Mouse (Mus musculus) testis, postnatal 14 days (tissue): ENCODE data around the gene Lfng.

Experiments used
- DNase-seq: peaks from one replicate; pipeline ENCODE4 v3.0.0; 2021; ENCODE audit warnings: low spot score

The Lfng gene

DNA sequence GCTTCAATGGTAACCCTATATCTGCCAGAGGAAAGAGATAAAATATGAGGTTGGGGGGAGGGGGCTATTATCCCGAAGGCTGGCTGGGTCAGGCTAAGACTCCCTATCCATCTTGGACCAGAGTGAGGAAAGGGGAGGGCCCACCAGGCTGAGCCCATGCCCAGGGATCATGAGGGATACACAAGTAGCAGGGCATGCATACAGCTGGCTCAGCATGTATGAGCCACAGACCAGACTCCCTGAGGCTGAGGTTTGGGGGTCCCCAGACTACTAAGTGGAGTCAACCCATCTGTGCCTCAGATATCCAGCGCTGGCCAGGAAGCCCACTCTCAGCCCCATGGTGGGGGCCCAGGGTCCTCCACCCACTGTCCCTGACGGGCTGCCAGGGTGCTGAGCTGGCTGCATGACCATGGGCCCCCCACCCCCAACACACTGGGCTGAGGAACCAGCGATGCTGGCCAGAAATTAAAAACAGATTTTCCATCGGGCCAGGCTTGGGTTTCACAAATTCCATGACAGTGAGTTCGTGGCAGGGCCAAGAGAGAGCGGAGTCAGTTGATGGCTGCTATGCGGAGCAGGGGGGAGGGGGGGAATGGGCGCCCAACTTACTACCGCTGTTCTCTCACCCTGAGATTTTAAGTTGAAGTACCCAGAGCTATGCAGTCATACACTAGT, 34.3 kb downstream of the Lfng start:
- DNase-seq: no peak

DNA sequence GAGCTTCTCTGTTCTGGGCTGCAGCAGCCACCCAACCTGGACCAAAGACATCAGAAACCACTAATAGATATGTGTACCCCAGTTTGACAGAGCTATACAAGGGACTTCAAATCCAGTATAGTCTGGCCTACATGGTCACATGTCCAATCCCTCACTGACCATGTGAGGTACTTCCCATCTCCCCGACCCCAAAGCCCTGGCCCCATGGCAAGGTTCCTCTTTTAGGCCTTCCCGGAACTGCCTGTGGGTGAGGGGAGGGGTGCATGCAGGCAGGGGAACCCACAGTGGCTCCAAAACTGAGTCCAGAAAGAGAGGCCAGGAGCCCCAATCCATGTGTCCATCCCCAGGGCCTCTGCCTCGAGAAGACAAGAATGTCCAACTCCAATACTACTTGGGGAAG, 35.0 kb downstream of the Lfng start:
- DNase-seq: no peak

DNA sequence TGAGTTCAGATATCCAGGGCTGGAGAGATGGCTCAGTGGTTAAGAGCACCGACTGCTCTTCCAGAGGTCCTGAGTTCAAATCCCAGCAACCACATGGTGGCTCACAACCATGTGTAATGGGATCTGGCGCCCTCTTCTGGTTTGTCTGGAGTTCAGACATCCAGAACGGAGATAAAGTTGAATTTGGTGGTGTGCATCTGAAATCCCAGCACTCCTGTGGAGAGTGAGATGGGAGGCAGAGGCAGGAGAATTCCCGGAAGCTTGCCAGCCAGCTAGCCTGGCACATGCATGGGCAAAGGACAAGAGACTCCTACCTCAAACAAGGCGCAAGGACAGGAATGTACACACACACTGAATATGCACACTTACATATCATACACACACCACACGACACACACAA, 37.1 kb downstream of the Lfng start:
- no peak for DNase-seq

DNA sequence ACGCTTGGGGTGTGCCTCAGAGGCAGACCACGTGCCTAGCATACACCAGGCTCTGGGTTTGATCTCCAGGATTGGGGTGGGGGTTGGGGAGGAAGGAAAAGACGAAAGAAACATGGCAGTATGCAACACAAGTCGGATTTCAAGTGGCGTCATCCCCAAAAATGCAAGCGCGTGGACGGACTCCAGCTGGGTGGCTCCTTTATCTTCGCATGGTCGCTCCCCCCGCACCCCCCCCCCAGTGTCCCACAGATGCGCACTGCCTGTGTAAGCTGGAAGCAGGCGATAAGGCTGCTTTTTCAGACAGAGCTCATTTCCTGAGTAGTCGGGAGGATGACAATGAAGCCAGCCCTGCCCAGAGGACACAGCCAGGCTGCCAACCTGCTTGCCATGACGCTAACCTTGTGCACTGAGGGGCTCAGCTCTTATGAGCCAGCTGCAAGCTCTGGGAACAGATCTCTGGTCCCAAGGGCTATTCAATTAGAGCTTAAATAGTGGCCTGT, 37.6 kb downstream of the Lfng start:
- DNase-seq: no peak

DNA sequence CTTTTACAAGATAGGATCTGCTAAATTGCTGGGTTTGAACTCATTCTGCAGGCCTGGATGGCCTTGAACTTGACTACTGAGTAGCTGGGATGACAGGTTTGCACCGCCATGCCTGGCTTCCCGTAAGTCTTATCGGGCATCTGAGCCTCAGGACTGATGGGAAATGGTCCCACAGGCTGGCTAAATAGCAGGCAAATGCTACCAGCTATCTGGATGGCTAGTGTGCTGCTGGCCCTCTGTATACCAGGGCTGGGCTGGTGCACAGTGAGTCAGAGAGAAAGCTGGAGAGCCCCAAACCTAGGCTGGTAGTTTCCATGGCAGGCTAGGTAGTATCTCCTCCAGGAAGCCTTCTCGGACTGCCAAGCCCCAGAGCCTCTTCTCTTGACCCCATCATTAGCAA, 38.3 kb downstream of the Lfng start:
- no peak for DNase-seq

DNA sequence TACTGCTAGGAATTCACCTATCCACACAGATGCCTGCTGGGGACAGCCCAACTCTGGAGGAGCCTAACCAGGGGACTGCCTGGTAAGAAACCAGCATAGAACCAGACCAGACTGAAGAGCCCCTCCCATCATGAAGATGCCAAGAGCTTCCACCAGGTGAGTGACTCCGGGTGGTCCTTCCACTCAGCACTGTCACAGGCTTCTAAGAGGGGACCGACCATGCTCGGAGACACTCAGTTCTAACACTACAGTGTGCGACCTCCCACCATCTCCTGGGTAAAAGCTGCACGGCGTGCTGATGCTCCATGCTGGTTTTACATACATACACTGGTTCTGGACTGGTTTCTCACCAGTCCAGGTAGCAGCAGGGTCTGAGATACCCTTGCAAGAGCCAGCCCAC, 39.1 kb downstream of the Lfng start:
- no peak for DNase-seq

DNA sequence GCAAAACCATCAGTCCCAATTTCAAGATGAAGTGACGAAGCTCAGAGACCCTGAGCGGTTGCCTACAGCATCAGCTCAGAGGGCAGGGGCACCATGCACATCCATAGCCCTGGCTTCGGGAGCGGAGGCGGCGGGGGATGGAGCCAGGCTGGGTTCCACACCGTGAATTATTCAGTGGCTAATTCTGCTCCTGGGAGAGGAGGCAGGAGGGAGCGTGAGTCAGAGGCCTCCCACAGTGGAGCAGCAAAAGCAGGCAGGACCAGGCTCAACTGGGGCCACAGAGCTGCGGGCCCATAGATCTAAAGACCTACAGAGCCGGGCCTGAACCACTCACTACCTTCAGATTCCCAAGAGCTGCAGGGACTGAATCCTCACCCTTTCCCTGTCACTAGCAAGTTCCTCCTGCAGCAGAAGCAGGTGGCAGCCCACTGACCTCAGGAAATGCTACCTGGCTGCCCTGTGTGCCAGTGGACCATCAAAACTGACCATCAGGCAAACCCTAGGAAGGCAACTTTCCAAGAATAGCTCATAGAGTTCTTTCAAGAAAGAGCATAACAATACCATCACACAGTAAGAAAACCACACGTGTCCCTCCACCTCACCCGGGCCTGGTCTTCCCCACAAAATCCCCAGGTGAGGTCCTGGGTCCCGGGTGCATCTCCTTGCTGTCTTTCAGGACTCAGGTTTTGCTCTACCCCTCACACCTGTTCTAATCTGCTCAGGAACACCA, 40.1 kb downstream of the Lfng start:
- no peak for DNase-seq

DNA sequence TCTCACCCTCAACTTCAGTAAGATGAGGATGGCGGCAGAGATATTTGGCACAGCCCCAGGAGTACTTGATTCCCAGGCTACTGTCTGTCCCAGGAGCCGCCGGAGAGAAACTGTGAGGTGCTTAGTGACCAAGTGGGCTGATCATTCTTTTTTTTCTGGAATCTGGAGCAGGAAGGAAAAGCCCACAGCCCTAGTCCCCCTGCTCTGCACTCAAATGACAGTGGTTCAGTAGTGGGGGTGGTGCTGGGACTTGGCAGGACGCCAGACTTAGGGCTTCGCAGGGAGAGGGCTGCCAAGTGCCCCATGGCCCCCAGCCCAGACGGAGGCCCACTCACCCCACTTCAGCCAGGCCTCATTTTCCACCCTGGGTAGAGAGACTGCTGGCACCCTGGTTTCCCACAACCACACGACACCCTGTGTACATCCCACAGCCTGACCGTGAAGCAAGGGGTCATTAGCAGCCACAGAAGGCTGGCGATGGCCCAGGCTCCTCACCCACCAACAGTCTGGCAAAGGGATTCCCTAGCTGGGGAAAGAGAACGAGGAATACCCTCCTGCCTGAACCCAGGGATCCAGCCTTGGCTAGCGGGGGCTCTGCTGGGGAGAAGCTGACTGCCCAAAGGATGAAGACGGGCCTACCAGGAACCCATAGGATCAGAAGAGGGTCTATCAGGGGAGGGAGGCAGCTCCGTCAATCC, 40.9 kb downstream of the Lfng start:
- DNase-seq: no peak

DNA sequence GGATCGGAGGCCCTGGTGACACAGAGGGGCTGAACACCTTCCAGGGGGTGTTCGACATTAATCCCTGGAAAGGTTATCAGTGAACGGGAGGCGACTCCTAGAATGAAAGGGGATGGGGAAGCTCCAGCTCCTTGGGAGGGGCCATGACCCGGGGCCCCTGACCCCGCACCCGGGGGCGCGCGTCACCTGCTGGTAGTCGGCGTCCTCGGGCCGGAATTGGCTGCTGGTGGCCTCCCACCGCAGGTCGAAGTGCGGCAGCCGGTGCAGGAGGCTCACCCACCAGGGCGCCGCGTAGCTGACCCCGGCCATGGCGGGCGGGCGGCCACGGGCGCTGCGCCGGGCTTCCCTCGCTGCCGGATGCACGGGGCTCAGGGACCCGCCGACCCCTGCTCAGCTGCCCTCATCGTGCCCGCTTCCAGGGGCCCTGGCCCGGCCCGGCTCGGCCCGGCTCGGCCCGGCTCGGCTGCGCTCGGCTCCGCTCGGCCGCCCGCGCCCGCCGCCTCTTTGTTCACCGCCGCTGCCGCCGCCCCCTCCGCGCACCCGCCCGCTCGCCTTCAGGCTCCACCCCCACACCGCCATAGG, 41.5 kb downstream of the Lfng start, which contains the start of gene Ttyh3:
TSS of gene Ttyh3 (minus strand) at position 513 of the 582 bp plus-strand sequence.
- DNase-seq: peak; percentile 55

DNA sequence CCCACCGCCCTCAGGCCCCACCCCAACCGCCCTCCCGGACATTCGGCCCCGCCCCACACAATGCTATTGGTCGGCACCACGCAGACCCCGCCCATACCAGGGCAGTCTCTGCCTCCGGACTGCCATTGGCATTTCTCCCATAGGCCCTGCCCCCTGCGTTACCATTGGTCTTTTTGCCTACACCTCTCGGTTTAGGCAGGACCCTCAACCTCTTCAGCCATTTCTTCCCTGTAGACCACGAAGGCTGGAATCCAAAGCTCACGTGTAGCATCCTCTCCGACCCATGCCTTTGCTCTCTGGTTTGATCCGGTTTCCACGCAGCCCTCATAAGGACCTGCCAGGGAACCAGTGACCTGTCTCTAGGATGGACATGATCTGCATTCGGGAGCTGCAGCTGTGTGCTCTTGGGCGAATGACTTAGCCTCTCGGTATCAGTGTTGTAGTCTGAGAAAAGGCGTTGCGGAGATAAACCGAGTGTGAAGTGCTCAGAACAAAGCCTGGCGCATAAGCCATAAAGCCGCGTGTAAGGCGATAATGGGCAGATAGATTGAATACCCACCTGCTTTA, 42.1 kb downstream of the Lfng start:
- DNase-seq: peak; percentile 98

DNA sequence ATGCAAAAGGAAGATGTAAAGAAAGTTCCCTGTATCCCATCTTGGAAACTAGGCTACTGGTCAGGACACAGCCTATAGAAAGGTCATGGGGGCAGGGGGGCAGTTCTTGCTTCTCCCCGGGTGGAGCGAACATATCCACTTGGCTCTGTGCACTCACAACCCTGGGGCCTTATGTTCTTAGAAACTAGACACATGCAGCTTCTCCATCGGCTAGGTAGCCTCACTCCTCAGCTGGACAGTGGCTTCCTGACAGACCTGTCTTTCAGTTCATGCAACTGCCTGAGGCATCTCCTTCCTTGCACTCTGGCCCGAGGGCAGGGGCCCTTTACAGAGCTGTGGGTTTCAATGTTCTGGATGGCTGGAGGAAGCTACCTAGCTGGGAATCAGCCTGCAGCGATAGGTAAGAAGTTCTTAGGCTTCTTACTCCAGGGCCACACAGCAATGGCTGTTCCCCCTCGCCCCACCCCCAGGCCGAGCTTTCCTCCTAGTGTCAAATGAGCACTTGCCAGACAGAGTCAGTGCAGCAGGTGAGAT, 42.8 kb downstream of the Lfng start:
- DNase-seq: no peak

DNA sequence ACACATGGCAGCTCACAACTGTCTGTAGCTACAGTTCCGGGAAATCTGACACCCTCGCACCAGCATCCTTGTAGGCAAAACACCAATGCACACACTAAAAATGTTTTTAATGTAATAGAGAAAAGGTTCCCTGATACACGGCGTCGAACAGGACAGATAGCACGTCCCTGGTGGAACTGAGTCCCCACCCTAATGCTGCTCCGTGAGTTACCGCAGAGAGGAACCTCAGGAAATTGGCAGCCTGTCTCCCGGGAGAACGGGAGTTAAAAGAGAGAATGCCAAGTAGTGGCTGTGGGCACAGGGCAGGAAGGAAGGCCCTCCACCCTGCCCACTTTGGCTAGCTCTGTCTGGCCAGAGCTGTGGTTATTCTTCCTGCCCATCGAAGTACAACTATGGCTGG, 44.1 kb downstream of the Lfng start:
- no peak for DNase-seq

DNA sequence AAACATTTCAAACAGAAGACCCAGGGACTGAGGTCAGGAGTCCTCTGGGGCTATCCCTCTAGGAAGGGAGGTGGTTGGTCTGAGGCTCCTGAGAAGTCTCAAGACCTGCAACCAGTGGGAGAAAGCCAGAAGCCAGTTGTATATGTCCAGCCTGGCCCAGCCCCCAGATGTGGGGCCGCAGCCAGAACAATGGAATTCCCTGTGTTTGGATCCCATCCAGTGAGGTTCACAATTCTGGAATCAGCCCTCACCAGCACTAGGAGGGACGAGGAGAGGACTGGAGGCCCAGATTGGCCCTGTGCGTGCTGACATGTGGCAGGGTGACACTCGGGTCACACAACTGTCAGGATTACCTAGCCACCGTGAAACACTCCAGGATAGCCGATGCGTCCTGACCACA, 45.5 kb downstream of the Lfng start:
- no peak for DNase-seq

DNA sequence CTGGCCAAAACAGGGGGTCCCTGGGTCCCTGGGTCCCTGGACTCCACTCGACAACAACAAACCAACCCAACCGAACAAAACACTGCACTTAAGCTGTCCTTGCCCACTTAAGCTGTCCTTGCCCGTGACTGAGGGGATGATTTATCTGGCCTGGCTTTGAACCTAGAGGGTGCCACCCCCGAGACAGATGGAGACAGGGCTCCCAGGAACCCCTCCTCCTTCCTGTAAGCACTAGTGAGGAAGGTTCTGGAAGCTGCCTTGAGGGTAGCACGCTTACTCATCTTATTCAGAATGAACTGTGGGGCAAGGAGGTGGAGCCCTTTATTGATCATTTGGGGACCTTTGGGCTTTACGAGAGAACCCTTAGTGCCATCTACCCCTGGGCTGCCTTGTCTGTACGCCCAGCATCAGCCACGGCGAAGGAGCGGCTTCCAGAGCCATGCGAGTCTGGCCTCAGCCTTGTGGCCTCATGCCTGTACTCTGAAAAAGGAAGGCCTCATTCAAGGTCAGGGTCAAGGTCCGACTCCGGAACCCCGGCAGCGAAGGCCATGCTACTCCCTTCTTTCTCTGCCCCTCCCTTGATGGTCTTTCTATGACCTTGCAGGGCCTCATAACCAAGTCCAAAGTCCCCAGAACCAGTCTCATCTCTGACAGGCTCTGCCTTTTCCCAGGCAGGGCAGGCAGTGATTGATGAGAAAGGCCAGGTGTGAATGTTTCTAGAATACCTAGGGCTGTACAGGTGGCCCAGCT, 47.2 kb downstream of the Lfng start:
- DNase-seq: peak; percentile 64

DNA sequence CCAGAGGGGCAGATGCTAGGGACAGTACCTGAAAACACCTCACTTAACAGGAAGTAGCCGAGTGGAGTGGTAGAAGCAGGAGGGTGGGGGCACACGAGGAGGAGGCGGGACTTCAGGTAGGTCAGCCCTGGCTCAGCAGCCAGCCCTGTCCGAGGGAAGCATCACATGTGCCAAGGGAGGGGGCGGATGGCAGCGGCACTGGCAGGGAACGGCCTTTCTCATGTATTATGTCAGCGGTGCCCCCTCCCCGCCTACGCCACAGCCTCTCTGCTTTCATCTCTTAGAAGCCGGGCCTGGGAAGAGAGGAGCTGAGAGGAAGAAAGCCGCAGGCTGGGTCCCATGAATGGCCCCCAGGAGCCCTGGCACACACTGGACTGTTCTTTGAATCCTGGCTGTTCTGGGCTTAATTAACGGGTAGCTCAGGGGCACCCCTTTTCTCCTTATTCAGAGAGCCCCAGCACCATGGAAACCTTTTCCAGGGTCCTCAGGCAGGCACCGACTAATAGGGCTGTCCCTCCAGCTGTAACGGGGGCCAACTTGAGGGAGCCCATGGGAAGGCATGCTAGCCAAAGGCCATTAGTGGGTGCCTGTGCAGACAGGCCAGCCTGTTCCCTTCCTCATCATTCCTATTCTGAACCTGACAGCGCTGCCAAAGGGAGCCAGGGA, 52.6 kb downstream of the Lfng start:
- DNase-seq: no peak

DNA sequence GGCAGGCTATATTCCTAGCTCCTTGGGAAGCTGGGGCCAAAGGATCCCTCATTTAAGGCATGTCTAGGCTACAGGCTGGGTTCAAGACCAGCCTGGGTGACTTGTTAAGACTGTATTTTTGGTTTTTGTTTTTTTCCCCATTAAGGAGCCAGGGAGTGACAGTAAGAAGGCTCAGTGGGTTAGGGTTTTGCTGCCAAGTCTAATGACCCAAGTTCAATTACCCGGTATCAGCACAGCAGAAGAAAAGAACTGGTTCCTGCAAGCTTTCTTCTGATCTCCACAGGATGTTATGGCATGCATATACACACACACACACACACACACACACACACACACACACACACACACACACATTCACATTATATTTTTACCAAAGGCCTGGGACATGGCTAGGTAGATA, 53.3 kb downstream of the Lfng start:
- DNase-seq: no peak

DNA sequence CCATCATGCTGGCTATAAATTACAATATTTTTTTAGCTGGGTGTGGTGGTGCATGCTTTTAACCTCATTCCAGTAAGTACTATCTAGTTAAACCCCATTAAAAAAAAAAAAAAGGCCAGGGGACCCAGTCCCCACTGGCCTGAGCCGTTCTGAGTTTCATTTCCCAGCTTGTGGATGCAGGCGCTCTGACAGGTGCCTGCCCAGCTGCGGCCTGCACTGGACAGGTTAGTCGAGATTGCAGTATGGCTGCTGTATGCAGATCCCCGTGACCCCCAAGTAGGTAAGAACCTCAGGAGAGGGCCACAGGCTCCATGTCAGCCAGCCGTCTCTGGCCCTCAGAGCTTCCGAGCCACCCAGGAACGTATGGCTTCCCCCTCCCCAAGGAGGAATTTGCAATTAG, 54.3 kb downstream of the Lfng start:
- no peak for DNase-seq

DNA sequence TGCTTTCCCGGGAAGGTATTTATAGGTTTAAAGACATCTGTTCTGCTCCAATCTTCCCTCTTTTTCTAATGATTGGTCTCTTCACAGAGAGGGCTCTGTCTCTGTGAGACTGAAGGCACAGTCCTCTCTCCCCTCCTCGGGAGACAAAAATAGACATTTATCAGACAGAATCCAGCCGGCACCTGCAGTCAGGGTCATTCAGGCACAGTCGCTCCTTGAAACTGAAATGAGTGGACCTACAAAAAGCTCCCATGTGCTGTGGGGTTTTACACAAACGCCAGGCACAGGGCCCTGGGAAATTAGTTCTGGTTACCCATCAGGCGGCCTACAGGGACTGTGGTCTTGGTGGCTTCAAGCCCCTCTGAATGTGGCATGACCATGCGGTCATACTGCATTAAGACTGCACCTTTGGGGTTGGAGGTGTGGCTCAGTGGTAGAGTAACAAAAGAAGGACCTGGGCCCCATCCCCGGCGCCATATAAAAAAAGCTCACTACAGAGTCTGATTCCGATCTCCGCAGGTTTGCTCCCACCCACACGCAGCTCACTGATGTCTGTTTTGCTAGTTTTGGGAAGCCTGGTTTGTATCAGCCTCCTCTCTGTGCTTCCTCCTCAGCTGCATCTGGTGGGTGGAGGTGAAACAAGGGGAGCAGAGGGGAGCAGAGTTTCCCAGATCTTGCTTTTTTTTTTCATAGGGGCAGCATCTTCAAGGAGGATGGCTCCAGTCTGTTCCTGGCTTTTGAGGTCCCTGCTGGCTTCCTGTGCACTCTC, 54.9 kb downstream of the Lfng start:
- DNase-seq: no peak

DNA sequence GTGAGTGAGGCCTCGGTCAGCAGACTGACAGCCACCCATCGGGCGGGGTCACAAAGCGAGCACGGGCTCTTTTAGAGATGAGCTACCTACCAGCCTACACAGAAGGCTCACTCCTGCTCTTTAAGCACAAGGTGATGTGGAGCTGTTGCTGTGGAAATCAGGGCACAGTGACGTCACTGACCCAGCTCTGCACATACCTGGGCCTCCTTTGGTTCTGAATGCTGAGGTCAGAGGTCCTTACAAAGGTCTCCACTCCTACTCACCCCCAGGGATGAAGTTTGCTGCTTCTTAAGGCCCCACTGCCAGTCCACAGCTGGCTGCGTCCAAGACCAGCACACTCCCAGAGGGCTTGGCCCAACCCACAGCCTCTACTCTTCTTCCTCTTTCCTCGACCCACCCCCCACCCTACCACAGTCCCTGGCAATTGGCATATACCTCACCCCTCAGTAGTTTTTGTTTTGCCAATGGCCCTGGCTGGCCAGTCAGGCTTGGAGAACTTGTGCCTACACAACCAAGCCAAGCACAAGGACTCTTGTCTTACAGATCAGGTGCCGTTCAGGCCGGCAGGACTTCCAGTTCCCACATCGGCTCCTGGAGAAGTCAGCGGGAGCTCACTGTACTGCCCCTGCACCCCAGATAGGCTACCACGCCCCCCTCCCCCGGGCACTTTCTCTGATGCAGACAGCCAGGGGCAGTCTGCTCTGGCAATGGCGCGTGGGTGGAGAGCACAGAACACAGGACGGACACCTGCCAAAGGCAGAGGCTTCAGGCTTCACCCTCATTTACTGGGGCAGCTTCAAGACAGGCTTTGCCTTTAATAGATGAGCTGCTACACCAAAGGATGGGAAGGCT, 55.8 kb downstream of the Lfng start:
- peak; percentile 71 for DNase-seq
